Mouse (Mus musculus): ENCODE results near the gene Fa2h.

The Fa2h gene

DNA sequence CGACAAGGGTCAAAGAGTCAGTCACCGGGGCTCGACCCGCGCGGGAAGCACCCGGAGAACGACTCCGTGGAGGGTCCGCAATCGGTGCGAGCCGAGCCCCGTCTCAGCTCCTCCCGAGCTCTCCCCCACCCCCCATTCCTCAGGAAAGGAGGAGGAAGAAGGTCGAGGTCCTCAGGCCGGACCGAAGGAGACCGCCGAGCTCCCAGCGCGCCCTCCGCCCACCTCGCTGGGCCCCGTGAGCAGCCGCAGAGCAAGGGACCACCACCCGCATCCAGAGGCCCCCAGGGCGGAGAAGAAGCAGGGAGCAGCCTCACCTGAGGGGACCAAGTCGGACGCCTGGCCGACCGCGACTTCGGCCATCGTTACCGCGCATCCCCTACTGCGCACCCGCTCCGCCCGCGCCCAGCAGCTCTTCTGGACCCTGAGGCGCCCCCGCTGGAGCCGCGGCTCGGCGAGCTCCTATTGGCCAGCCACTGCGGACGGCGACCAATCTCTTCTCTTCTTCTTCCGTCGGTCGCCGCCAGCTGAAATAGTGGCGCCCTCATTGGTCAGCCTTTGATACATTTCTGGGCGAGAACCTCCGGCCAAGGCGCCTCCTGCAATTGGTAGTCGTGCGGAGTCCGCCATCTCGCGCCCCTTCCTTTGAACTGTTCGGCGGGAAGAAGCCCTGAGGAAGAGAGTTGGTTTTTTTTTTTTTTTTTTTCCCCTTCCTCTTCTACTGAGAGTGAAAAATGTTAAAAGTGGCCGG lies 93.6 kb downstream of the Fa2h start, which contains the start of gene Rfwd3:
Rfwd3 (minus strand) TSS at position 402 of the 748 bp plus-strand sequence.
- DNase-seq (ENCODE audit: low spot score): peak; percentile 87

DNA sequence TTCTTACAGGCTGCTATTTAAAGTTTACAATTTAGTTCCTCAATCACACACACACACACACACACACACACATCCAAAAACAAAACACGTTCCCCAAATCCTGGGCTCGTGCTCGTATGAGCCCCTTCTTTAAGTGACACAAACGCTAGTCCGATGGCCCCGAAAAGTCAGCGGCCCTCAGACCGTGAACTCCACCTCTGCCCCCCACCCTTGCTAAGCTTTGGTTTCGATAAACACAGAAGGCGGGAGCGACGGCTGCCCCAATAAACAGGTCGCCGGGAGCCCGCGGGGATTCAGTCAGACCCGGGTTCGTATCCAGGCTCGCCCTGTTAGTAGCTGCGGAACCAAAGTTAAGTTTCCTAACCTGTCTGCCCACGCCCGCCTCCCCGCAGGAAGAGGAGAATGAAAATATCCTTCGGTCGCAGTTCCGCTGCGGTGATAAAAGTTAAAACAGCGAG lies 94.2 kb downstream of the Fa2h start:
- DNase-seq (ENCODE audit: low spot score): peak; percentile 18

DNA sequence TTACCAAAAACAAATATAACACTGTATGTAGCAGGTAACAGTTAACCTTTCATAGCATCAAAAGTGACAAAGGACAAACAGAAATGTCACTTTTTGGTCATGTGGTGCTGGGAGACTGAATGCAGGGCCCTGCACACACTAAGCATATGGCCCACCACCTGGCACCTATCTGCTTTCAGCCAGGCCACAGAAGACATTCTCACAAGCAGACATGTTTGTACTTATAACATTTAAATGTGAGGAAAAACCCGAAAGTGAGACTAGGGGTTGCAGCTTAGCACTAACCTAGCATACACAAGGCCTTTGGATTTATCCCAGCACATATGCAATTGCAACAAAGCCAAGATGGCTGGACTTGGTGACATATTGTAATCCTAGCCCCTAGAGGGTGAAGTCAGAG lies 95.6 kb downstream of the Fa2h start:
- DNase-seq (ENCODE audit: low spot score): no peak
